Mouse (Mus musculus) inflammation-experienced regulatory T-cells, adult 16 weeks (primary cell): ENCODE measurements around the gene Mbd3l2. TPM values are rescaled to one million over a fixed set of nuclear protein-coding genes. Genes with fewer than 3 reads are reported as not detected.

Source experiments
- polyA plus RNA-seq: library from polyadenylated mRNA; unstranded; fragments of 100-300 nt; shearing (Covaris generic); gene quantifications from one replicate; pipeline ENCODE4 v1.2.1, GENCODE M21; 2017

Gene Mbd3l2
- not detected for polyA plus RNA-seq

DNA sequence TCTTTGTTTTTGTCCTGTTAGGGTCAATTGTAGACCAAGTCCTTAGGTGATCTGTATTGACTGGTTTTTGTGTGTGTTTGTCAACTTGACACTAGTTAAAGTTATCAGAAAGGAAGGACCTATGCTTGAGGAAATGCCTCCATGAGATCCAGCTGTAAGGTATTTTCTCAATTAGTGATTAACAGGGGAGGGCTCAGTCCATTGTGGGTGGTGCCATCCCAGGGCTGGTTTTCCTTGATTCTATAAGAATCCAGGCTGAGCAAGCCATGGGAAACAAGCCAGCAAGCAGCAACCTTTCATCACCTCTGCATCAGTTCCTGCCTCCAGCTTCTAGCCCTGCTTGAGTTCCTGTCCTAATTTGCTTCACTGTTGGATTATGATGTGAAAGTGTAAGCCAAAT, at the start of gene Mbd3l2:
Gene Mbd3l2 (plus strand): TSS at position 301 of the 400 bp plus-strand sequence.

DNA sequence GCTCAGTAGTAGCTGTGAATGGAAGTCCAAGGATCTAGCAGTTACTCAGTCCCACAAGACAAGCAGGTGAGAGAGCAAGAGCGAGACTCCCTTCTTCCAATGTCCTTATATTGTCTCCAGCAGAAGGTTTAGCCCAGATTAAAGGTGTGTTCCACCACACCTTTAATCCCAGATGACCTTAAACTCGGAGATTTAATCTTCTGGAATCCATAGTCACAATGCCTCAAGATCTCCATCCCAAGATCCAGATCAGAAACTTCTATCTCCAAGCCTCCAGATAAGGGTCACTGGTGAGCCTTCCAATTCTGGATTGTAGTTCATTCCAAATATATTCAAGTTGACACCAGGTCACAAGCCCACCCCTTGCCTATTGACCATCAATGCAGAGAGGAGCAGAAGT, 27.6 kb upstream of the Mbd3l2 start, which contains the start of gene Naalad2:
Gene Naalad2 (minus strand): TSS at position 101 of the 400 bp plus-strand sequence.

DNA sequence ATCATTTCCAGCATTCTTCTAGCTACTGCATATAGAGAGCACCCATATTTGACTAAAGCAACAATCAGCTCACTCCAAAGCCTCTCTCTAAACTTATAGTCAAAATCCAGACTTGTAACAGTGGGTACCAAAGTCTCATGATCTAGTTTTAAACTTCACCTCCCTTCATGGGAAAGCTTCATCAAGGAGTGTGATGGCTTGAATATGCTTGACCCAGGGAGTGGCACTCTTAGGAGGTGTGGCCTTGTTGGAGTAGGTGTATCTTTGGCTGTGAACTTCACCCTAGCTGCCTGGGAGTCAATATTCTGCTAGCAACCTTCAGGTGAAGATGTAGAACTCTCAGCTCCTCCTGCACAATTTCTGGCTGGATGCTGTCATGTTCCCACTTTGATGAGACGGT, 26.3 kb upstream of the Mbd3l2 start, which contains the start of gene Ubtfl1:
Gene Ubtfl1 (plus strand): TSS at position 301 of the 400 bp plus-strand sequence.

DNA sequence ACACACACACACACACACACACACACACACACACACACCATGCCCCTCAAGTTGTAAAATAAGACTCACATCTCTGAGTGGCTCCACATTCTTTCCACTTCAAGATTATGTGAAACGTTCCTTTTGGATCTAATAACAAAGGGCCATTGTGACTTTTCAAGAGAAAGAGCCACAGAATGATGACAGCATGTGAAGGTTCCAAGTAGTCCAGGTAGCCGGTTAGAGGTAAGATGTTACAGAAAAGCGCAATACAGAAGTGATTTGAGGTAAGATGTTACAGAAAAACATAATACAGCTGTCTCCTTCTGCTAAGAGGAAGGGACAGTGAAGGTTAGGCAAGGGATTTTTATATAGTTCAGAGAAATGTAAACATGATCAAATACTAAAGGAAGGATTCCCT, 47.7 kb downstream of the Mbd3l2 start, which contains the start of the genes Zfp558 and Mbd3l1:
Gene Zfp558 (minus strand): TSS at position 101 of the 400 bp plus-strand sequence.
Gene Mbd3l1 (plus strand): TSS at position 192 of the 400 bp plus-strand sequence.

Other genes starting within 250 kb of the Mbd3l2 start
- gene Chordc1, start 138.5 kb upstream of the Mbd3l2 start, polyA plus RNA-seq, result 159 TPM
- gene Naalad2, start 27.7 kb upstream of the Mbd3l2 start, polyA plus RNA-seq, result 0.16 TPM
- gene Ubtfl1, start 26.2 kb upstream of the Mbd3l2 start, polyA plus RNA-seq, result 0.06 TPM
- 3.2 TPM for gene Zfp558, start 47.6 kb downstream of the Mbd3l2 start, polyA plus RNA-seq
- gene Mbd3l1, start 47.7 kb downstream of the Mbd3l2 start, polyA plus RNA-seq, result not detected
- 1.1 TPM for gene Muc16, start 243.9 kb downstream of the Mbd3l2 start, polyA plus RNA-seq